Mouse (Mus musculus) ES-E14 (cell line): ENCODE results near the gene Ttn. TPM values are rescaled to one million over a fixed set of nuclear protein-coding genes. Genes with fewer than 3 reads are reported as not detected.
A peak's percentile ranks its signal among the peaks of the same experiment; 100 is the strongest.
"Not testable (repeated sequence)": the region's sequence is repeated elsewhere in the genome, so short reads cannot be mapped to it uniquely, and the experiment has no call there.

Experiments
- DNase-seq: peaks from one replicate; pipeline ENCODE4 v3.0.0-alpha.2; 2013; ENCODE audit warnings: low read depth, low spot score
- H3K27ac ChIP-seq: 2 replicates; pipeline ENCODE4 v1.5.1; 2012; ENCODE audit warnings: low read depth, mild to moderate bottlenecking, low read length, moderate library complexity, mixed read lengths; ENCODE audit not compliant: poor library complexity, insufficient read depth, severe bottlenecking
- H3K36me3 ChIP-seq: 2 replicates; pipeline ENCODE4 v1.6.1; 2012; ENCODE audit warnings: mild to moderate bottlenecking, low read length, moderate library complexity, mixed read lengths; ENCODE audit not compliant: control insufficient read depth, poor library complexity, insufficient read depth, severe bottlenecking
- H3K4me1 ChIP-seq, 2 experiments: fragments of 150-350 bp in 1 of 2; sonication (generic) in 1 of 2; 2 replicates each; pipeline ENCODE4 v1.6.1; 2012; ENCODE audit warnings: low read length in 2 of 2, mild to moderate bottlenecking in 1 of 2, mixed read lengths in 1 of 2; ENCODE audit not compliant: control insufficient read depth in 2 of 2, insufficient read depth in 2 of 2, poor library complexity in 1 of 2
- H3K4me3 ChIP-seq, 2 experiments: fragments of 150-350 bp in 1 of 2; sonication (generic) in 1 of 2; 2 replicates each; pipeline ENCODE4 v1.5.1; 2012; ENCODE audit warnings: low read length in 2 of 2, low read depth in 1 of 2, mild to moderate bottlenecking in 1 of 2, mixed read lengths in 1 of 2; ENCODE audit not compliant: insufficient read depth in 1 of 2, poor library complexity in 1 of 2, severe bottlenecking in 1 of 2
- H3K9ac ChIP-seq: 2 replicates; pipeline ENCODE4 v1.6.1; 2012; ENCODE audit warnings: low read depth, mild to moderate bottlenecking, low read length, mixed read lengths; ENCODE audit not compliant: poor library complexity, insufficient read depth, severe bottlenecking
- H3K9me3 ChIP-seq: fragments of 150-350 bp; sonication (generic); 2 replicates; pipeline ENCODE4 v1.6.1; 2012; ENCODE audit warnings: low read depth, mild to moderate bottlenecking, low read length; ENCODE audit not compliant: control insufficient read depth, insufficient read depth
- CHD2 ChIP-seq: IDR thresholded peaks from 2 replicates; pipeline ENCODE4 v1.6.1; 2014; ENCODE audit warnings: mild to moderate bottlenecking, low read depth, low read length, inconsistent platforms
- HCFC1 ChIP-seq: IDR thresholded peaks from 2 replicates; pipeline ENCODE4 v1.6.1; 2012; ENCODE audit warnings: low read length, inconsistent platforms, borderline replicate concordance; ENCODE audit not compliant: insufficient read depth
- MAFK ChIP-seq: IDR thresholded peaks from 2 replicates; pipeline ENCODE4 v1.6.1; 2014; ENCODE audit warnings: mild to moderate bottlenecking, low read depth, low read length, inconsistent platforms; ENCODE audit not compliant: insufficient read depth
- ZC3H11A ChIP-seq: IDR thresholded peaks from 2 replicates; pipeline ENCODE4 v1.6.1; 2012; ENCODE audit warnings: low read depth, mild to moderate bottlenecking, inconsistent platforms, low read length, borderline replicate concordance
- ZNF384 ChIP-seq: IDR thresholded peaks from 2 replicates; pipeline ENCODE4 v1.6.1; 2012; ENCODE audit warnings: low read depth, low read length, inconsistent platforms
- in situ Hi-C, 2 experiments: fragments of 600-800 bp; cut with MboI; formaldehyde crosslinking; loops; one replicate each; pipeline ENCODE4 v1.15.1; 2025; ENCODE audit warnings: low sequenced_read_pairs in 2 of 2, inconsistent platforms in 1 of 2; ENCODE audit not compliant: unreplicated experiment in 2 of 2
- total RNA-seq: library from RNA; depleted of rRNA; stranded (reverse); fragments of 300-350 nt; gene quantifications from 2 replicates; pipeline ENCODE4 v1.2.3, GENCODE M21; 2012; rRNA removed

The Ttn gene
- total RNA-seq = 10.3 and 19.9 TPM in 2 replicates

DNA sequence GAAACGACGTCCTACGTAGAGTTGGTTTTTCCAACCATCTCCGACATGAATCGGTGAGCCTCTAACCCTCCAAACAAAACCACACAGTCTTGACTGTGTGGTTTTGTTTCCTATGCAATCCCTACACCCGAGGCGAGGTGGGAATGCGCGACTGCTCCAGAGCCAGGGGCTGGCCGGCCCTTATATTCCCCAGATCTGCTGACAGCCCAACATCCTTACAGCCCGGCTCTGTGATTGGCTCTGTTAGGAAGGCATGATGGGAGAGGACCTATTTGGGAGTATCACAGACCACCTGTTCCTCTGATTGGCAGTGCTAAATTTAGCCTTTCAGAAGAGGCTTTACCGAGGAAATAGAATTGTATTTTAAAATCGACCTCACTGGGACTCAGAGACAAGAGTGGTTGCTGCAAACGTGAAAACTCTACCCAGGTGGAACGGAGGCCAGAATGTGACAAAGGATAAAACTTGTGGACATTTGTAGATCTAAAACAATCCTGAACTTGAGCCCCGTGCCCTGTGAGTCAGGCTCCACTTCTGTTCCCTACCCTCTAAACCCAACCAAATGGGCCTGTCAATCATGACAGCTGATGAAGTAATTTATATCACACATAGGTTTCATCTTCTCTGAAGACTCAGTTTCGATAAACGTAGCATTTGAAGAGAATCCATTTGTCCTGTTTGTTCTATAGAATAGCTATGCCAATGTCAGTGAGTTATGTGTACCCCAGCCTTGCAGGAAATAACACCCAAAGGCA is at the start of gene Ttn:
Gene Ttn (minus strand): TSS at position 157 of the 755 bp plus-strand sequence.
- no peak for TF ChIP-seq ZNF384
- no peak for TF ChIP-seq HCFC1
- TF ChIP-seq ZC3H11A = no peak
- TF ChIP-seq MAFK = no peak
- Histone ChIP-seq H3K4me3 (no peak within 1 kb of the TSS), H3K9me3 (no peaks in the 10 kb centered on the region), H3K36me3 (no peaks in the 10 kb centered on the region), H3K27ac (no peak within 1 kb of the TSS), H3K4me1 (no peaks in the 10 kb centered on the region), H3K9ac (no peak within 1 kb of the TSS)
- DNase-seq = no peak
- in situ Hi-C loops = no loop called here

- no peak for DNase-seq
- Histone ChIP-seq H3K9ac (no peak overlapping the region), H3K27ac (no peak overlapping the region), H3K36me3 (no peaks in the 10 kb centered on the region), H3K4me1 (no peaks in the 10 kb centered on the region), H3K9me3 (no peaks in the 10 kb centered on the region), H3K4me3 (no peak overlapping the region)
- in situ Hi-C loops = no loop called here
- no peak for TF ChIP-seq CHD2
- no peak for TF ChIP-seq ZNF384
- TF ChIP-seq MAFK = no peak
- TF ChIP-seq HCFC1 = no peak
- no peak for TF ChIP-seq ZC3H11A
Observed at GRCm38 (mm10) chr2:77020649-77021048, 38.3 kb upstream of the Ttn start.

- Histone ChIP-seq H3K9me3 (no peaks in the 10 kb centered on the region), H3K9ac (no peak overlapping the region), H3K4me3 (no peak overlapping the region), H3K27ac (no peak overlapping the region), H3K4me1 (no peaks in the 10 kb centered on the region), H3K36me3 (no peaks in the 10 kb centered on the region)
- TF ChIP-seq ZC3H11A = no peak
- no peak for TF ChIP-seq CHD2
- TF ChIP-seq ZNF384 = no peak
- no peak for TF ChIP-seq HCFC1
- no peak for TF ChIP-seq MAFK
- DNase-seq = no peak
- in situ Hi-C loops = no loop called here
Observed at GRCm38 (mm10) chr2:77017735-77018134, 35.4 kb upstream of the Ttn start.

DNA sequence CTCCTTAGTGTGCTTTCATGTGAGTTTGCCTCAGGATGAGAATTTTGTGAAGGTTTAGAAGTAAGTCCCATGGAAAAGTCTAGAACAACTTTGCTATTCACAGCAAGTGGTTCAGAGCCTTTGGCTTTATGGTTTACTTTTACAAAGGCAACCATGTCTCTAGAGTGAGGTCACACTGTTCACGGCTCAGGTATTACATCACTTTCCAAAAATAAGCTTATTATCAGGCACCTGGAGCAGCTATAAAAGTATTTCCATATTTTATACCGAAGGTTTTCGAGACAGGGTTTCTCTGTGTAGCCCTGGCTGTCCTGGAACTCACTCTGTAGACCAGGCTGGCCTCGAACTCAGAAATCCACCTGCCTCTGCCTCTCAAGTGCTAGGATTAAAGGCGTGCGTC is 31.1 kb upstream of the Ttn start:
- in situ Hi-C loops, H3K4me3 ChIP-seq, H3K36me3 ChIP-seq, H3K27ac ChIP-seq, H3K4me1 ChIP-seq, H3K9me3 ChIP-seq, DNase-seq, H3K9ac ChIP-seq: not testable (repeated sequence)

DNA sequence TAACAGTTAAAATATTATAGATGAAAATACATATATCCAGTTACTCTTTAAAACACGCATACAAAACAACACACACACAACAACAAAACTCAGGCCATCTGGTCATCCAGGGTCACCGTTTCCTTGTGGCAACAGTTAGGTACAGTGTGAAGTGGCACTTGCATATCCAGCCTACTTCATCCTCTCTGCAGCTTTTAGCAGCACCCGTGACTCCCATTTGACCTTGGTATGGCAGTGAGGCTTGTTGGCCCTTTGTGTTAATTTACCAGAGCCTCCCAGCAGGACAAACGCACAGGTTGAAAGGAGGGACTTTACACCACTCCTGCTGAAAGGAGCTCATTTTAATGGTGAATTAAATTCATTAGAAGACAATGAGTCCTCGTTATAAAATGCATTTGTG is 29.6 kb upstream of the Ttn start:
- TF ChIP-seq ZNF384 = no peak
- no peak overlapping the region for H3K4me3 ChIP-seq
- no peak overlapping the region for H3K27ac ChIP-seq
- peaks cover 4% of the 10 kb centered on the region in 2 experiments; a peak in 2 of 4 replicates for H3K4me1 ChIP-seq
- no peak overlapping the region for H3K9ac ChIP-seq
- DNase-seq = peak; percentile 30
- H3K36me3 ChIP-seq = no peaks in the 10 kb centered on the region
- H3K9me3 ChIP-seq = no peaks in the 10 kb centered on the region
- in situ Hi-C loops = no loop called here
